Mouse (Mus musculus) forebrain, embryonic 11.5 days (tissue): ENCODE measurements at regions not wholly inside any gene's neighbourhood (a gene's known extent, or its start where the extent isn't known, plus 50 kb on each side); places are given as distances from the start of the nearest gene placed in this dataset.

Experiments used
- ATAC-seq: fragments of 200-750 bp; cut with Nextera tagmentation; replicated peaks from 2 replicates; pipeline ENCODE4 v1.8.0; 2017; ENCODE audit warnings: moderate TSS enrichment; ENCODE audit not compliant: low FRiP score
- DNase-seq: peaks from one replicate; pipeline ENCODE4 v3.0.0-alpha.2; 2017; ENCODE audit warnings: low spot score
- H3K27ac ChIP-seq: fragments of 300-500 bp; sonication (generic); 2 replicates; pipeline ENCODE4 v1.5.1; 2014; ENCODE audit warnings: low read depth, low read length
- H3K27me3 ChIP-seq: fragments of 300-500 bp; sonication (generic); 2 replicates; pipeline ENCODE4 v1.6.1; 2014; ENCODE audit warnings: mild to moderate bottlenecking, low read length, mixed read lengths; ENCODE audit not compliant: control insufficient read depth, insufficient read depth
- H3K36me3 ChIP-seq: fragments of 300-500 bp; sonication (generic); 2 replicates; pipeline ENCODE4 v1.6.1; 2014; ENCODE audit warnings: mild to moderate bottlenecking, low read length, moderate library complexity, mixed read lengths; ENCODE audit not compliant: control insufficient read depth, insufficient read depth
- H3K4me1 ChIP-seq: fragments of 300-500 bp; sonication (generic); replicated peaks from 2 replicates; pipeline ENCODE4 v1.6.1; 2014; ENCODE audit warnings: low read length, mixed read lengths; ENCODE audit not compliant: control insufficient read depth, insufficient read depth
- H3K4me2 ChIP-seq: fragments of 300-500 bp; sonication (generic); 2 replicates; pipeline ENCODE4 v1.6.1; 2014; ENCODE audit warnings: low read depth, mild to moderate bottlenecking, low read length, moderate library complexity, mixed read lengths; ENCODE audit not compliant: severe bottlenecking
- H3K4me3 ChIP-seq: fragments of 300-500 bp; sonication (generic); 2 replicates; pipeline ENCODE4 v1.5.1; 2014; ENCODE audit warnings: low read depth, low read length
- H3K9ac ChIP-seq: fragments of 300-500 bp; sonication (generic); 2 replicates; pipeline ENCODE4 v1.6.1; 2014; ENCODE audit warnings: low read length
- H3K9me3 ChIP-seq: fragments of 300-500 bp; sonication (generic); 2 replicates; pipeline ENCODE4 v1.6.1; 2016; ENCODE audit warnings: low read length, mixed read lengths; ENCODE audit not compliant: control insufficient read depth
- WGBS: fragments of 180-500 bp; shearing (Covaris S2); extraction: QIAGEN DNeasy Blood & Tissue Kit; methylation state at CpG from one replicate; pipeline ENCODE4 v1.1.7; 2014; 5-methylcytosine and 5-hydroxymethylcytosine counted together

DNA sequence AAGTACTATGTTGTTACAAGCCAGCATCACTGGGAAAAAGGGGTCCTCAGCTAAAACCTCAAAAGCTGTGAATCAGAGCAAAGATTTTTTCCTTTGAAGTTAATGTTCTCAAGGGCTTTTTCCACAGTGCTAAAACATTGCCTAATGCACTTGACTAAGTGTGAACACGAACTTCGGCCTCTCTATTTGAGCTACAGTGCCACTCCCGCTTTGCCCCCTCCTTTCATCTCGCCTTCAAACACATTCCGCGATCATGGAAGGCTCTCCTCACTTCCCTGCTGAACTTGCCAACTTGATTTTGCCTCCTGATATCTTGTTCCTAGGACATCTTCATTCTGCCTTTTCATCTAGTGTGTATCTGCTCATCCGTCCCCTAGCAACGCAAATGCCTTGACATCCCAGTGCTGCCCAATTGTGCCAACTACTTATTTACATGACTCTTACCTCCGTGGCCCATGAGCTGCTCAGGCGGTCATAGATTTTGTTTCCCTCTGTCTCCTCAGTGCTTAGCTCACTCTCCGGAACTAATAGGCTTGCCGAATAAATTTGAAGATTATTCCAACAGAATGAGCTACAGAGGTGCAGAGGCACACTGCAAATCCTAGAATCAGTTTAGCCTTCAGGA is 116.6 kb upstream of the Kcnip4 start:
- ATAC-seq (peak; percentile 53), DNase-seq (no peak)
- Histone ChIP-seq H3K9ac (no peak overlapping the region), H3K4me1 (no peaks in the 10 kb centered on the region), H3K4me3 (no peak overlapping the region), H3K27me3 (no peaks in the 10 kb centered on the region), H3K36me3 (no peaks in the 10 kb centered on the region), H3K9me3 (no peaks in the 10 kb centered on the region), H3K4me2 (no peak overlapping the region), H3K27ac (no peak overlapping the region)
- 75% methylated on average over 12 of the region's 12 CpGs for WGBS

- no peak overlapping the region for H3K4me2 ChIP-seq
- WGBS: 98% methylated on average over 4 of the region's 4 CpGs
- DNase-seq (no peak), ATAC-seq (no peak)
- no peak overlapping the region for H3K9ac ChIP-seq
- H3K36me3 ChIP-seq: no peaks in the 10 kb centered on the region
- H3K4me1 ChIP-seq: no peaks in the 10 kb centered on the region
- no peak overlapping the region for H3K4me3 ChIP-seq
- H3K27me3 ChIP-seq: no peaks in the 10 kb centered on the region
- no peaks in the 10 kb centered on the region for H3K9me3 ChIP-seq
- no peak overlapping the region for H3K27ac ChIP-seq
These were observed 114.9 kb upstream of the Kcnip4 start for GRCm38 (mm10) chr5:49639637-49640036.

DNA sequence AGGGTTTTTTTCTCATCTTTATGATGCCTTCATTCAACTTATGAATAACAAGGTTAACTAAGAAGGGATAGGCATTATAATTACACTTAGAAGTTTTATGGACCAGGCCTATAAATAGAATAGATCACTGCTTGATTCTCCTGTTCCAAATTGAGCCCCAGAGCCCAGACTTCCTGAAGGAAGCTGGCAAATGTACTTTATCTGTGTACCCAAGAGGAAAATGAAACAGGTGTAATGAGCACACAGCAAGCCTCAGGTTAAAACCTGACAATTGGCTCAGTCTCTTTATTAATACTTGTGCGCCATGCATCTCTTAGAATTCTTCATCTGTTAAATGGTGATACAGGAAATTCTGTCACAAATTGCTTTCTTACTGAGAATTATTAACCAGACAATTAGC is 95.4 kb upstream of the Kcnip4 start:
- no peaks in the 10 kb centered on the region for H3K36me3 ChIP-seq
- no peaks in the 10 kb centered on the region for H3K9me3 ChIP-seq
- no peak overlapping the region for H3K4me3 ChIP-seq
- H3K9ac ChIP-seq: no peak overlapping the region
- DNase-seq (no peak), ATAC-seq (no peak)
- H3K4me1 ChIP-seq: no peaks in the 10 kb centered on the region
- no peak overlapping the region for H3K4me2 ChIP-seq
- 100% methylated on average over 1 of the region's 1 CpGs for WGBS
- H3K27ac ChIP-seq: no peak overlapping the region
- no peaks in the 10 kb centered on the region for H3K27me3 ChIP-seq

- H3K4me2 ChIP-seq: no peak overlapping the region
- 31% methylated on average over 1 of the region's 1 CpGs for WGBS
- ATAC-seq: no peak
These were observed 82.1 kb upstream of the Kcnip4 start for GRCm38 (mm10) chr5:49606761-49607160.

GRCm38 (mm10) chr5:49580777-49581176 is 56.1 kb upstream of the Kcnip4 start:
- Histone ChIP-seq H3K4me1 (no peaks in the 10 kb centered on the region), H3K4me3 (no peak overlapping the region), H3K4me2 (no peak overlapping the region), H3K9me3 (no peaks in the 10 kb centered on the region), H3K27ac (no peak overlapping the region), H3K36me3 (no peaks in the 10 kb centered on the region), H3K9ac (no peak overlapping the region), H3K27me3 (no peaks in the 10 kb centered on the region)
- 87% methylated on average over 3 of the region's 3 CpGs for WGBS
- ATAC-seq (no peak), DNase-seq (no peak)

More at GRCm38 (mm10) chr5:49606761-49607160, 82.1 kb upstream of the Kcnip4 start:
- Histone ChIP-seq H3K36me3 (no peaks in the 10 kb centered on the region), H3K4me1 (no peaks in the 10 kb centered on the region), H3K4me3 (no peak overlapping the region), H3K9ac (no peak overlapping the region), H3K27ac (no peak overlapping the region), H3K27me3 (no peaks in the 10 kb centered on the region), H3K9me3 (no peaks in the 10 kb centered on the region)
- no peak for DNase-seq

DNA sequence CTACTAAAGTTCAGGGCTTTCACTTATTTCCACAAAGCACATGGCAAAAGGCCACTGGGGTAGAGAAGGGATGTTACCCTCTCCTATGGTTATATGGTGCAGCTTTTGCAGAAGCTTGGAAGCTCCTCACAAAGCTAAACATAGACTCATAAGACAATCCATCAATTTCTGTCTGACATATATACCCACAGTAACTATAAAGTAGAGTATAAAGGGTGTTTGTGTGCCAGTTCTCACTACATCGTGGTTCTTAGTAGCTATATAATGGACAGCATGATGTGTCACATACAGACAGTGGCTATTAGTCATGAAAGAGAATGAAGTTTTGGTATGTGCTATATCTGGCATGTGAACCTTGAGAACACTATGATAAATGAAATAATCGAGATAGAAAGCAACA is 51.2 kb upstream of the Kcnip4 start:
- DNase-seq: no peak
- H3K9ac ChIP-seq: no peak overlapping the region
- ATAC-seq: no peak
- 65% methylated on average over 2 of the region's 2 CpGs for WGBS
- no peaks in the 10 kb centered on the region for H3K27me3 ChIP-seq
- no peaks in the 10 kb centered on the region for H3K36me3 ChIP-seq
- no peaks in the 10 kb centered on the region for H3K9me3 ChIP-seq
- H3K4me1 ChIP-seq: no peaks in the 10 kb centered on the region
- no peak overlapping the region for H3K4me2 ChIP-seq
- H3K27ac ChIP-seq: no peak overlapping the region
- H3K4me3 ChIP-seq: no peak overlapping the region
